Mouse (Mus musculus) embryonic facial prominence, embryonic 13.5 days (tissue): ENCODE results near the gene 4921504E06Rik. TPM values are rescaled to one million over a fixed set of nuclear protein-coding genes. Genes with fewer than 3 reads are reported as not detected.

Experiments
- ATAC-seq: fragments of 200-750 bp; cut with Nextera tagmentation; 2 replicates; pipeline ENCODE4 v1.8.0; 2017; ENCODE audit warnings: low read depth; ENCODE audit not compliant: insufficient number of reproducible peaks, insufficient read depth, low FRiP score, low TSS enrichment
- H3K27ac ChIP-seq: fragments of 300-500 bp; sonication (generic); 2 replicates; pipeline ENCODE4 v1.5.1; 2015; ENCODE audit warnings: moderate library complexity, mild to moderate bottlenecking, inconsistent platforms
- H3K27me3 ChIP-seq: fragments of 300-500 bp; sonication (generic); 2 replicates; pipeline ENCODE4 v1.6.1; 2015; ENCODE audit warnings: mild to moderate bottlenecking, inconsistent platforms
- H3K36me3 ChIP-seq: fragments of 300-500 bp; sonication (generic); 2 replicates; pipeline ENCODE4 v1.6.1; 2015; ENCODE audit warnings: mild to moderate bottlenecking, inconsistent platforms
- H3K4me1 ChIP-seq: fragments of 300-500 bp; sonication (generic); 2 replicates; pipeline ENCODE4 v1.6.1; 2015; ENCODE audit warnings: inconsistent platforms
- H3K4me2 ChIP-seq: fragments of 300-500 bp; sonication (generic); 2 replicates; pipeline ENCODE4 v1.6.1; 2015; ENCODE audit warnings: moderate library complexity, mild to moderate bottlenecking, inconsistent platforms
- H3K4me3 ChIP-seq: fragments of 300-500 bp; sonication (generic); 2 replicates; pipeline ENCODE4 v1.5.1; 2015; ENCODE audit warnings: mild to moderate bottlenecking, inconsistent platforms
- H3K9ac ChIP-seq: fragments of 300-500 bp; sonication (generic); 2 replicates; pipeline ENCODE4 v1.6.1; 2015; ENCODE audit warnings: mild to moderate bottlenecking, inconsistent platforms
- H3K9me3 ChIP-seq: fragments of 300-500 bp; sonication (generic); 2 replicates; pipeline ENCODE4 v1.6.1; 2016; ENCODE audit warnings: inconsistent platforms
- WGBS: fragments of 180-500 bp; shearing (Covaris S2); methylation state at CpG from one replicate; pipeline ENCODE4 v1.1.7; 2015; ENCODE audit warnings: mixed read lengths; 5-methylcytosine and 5-hydroxymethylcytosine counted together
- polyA plus RNA-seq: library from polyadenylated mRNA; unstranded; fragments of >200 nt; fragmentation: Nextera tagmentation; extraction: Ambion mirVana; gene quantifications from 2 replicates; pipeline ENCODE4 v1.2.1, GENCODE M21; 2015

4921504E06Rik gene
- polyA plus RNA-seq, 1 experiment from 2014 or later = not detected

DNA sequence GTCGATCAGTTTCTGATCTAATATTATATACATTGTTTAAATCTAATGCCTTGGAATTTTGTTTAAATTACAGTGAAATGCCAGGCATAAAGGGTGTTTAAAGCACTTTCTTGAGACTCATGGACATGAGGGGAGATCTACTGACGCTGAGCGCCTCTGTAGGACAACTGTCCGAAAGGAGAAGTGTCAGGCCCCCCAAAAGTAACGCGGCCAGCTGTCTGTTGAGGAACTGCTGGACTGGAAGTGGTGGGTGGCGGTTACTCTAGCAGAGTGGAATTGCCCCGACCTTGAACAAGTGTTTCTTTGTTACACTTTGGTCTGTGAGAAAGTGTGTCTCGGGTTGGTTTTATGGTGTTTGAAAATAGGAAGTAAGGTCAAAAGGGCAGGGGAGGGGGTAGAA, 109.4 kb downstream of the 4921504E06Rik start:
- Histone ChIP-seq H3K4me2 (no peak overlapping the region), H3K27ac (no peak overlapping the region), H3K4me3 (no peak overlapping the region), H3K27me3 (peaks cover 94% of the 10 kb centered on the region), H3K9me3 (no peaks in the 10 kb centered on the region), H3K36me3 (no peaks in the 10 kb centered on the region), H3K9ac (no peak overlapping the region), H3K4me1 (peaks cover 23% of the 10 kb centered on the region)
- WGBS = 2% methylated on average over 9 of the region's 9 CpGs
- ATAC-seq = no peak

DNA sequence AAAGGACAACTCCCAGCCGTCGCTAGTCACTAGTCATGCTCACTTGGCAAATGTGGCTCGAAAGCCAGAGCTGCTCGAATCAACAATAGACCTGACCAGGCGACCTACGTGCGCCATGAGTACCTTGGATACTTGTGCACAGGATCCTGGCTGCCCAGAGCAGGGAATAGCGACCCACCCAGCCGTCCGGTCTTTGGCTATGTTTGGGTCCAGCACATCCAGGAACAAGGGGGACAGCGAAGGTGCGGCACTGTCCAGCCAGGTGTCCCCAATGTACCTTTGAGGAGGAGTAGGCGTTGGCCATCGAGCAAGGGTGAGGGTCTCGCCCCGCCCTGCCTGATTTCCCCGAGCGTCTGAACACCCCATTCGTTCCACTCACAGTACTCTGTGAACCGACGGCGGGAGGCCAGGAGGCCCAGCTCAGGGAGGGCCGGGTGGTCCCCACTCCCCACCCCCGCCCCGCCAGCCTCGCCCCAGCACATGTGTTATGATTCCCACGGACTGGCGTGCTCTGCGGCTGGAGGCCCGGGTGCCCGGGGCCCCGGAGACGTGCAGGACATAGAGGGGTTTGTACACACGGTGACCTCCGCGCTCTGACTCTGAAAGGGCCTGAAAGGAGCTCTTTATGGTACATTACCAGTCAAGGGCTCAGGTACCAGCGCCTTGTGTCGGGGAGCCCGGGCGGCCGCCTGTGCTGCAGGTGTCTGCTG, 121.9 kb downstream of the 4921504E06Rik start:
- ATAC-seq = no peak
- Histone ChIP-seq H3K9me3 (no peaks in the 10 kb centered on the region), H3K36me3 (no peaks in the 10 kb centered on the region), H3K27ac (no peak overlapping the region), H3K4me2 (peak overlapping the region; percentile 14; the same call in 1 of the 2 replicates), H3K9ac (no peak overlapping the region), H3K4me3 (peak overlapping the region; percentile 7; the same call in 1 of the 2 replicates), H3K4me1 (peaks cover 20% of the 10 kb centered on the region), H3K27me3 (peaks cover 95% of the 10 kb centered on the region)
- WGBS = 1% methylated on average over 41 of the region's 41 CpGs

- H3K9ac ChIP-seq = no peak overlapping the region
- H3K4me2 ChIP-seq = peak overlapping the region; percentile 37
- under 1% methylated on average over 18 of the region's 18 CpGs for WGBS
- peak overlapping the region; percentile 20; the same call in 1 of the 2 replicates for H3K4me3 ChIP-seq
- no peaks in the 10 kb centered on the region for H3K36me3 ChIP-seq
- no peaks in the 10 kb centered on the region for H3K9me3 ChIP-seq
- H3K27ac ChIP-seq = no peak overlapping the region
- peaks cover 20% of the 10 kb centered on the region for H3K4me1 ChIP-seq
- no peak for ATAC-seq
- H3K27me3 ChIP-seq = peaks cover 96% of the 10 kb centered on the region
Measured at GRCm38 (mm10) chr2:19431186-19431585, 122.5 kb downstream of the 4921504E06Rik start.

GRCm38 (mm10) chr2:19430746-19431145, 123.0 kb downstream of the 4921504E06Rik start:
- Histone ChIP-seq H3K27me3 (peaks cover 93% of the 10 kb centered on the region), H3K9ac (no peak overlapping the region), H3K4me1 (peaks cover 20% of the 10 kb centered on the region), H3K4me2 (peak overlapping the region; percentile 37), H3K9me3 (no peaks in the 10 kb centered on the region), H3K36me3 (no peaks in the 10 kb centered on the region), H3K4me3 (peak overlapping the region; percentile 20; the same call in 1 of the 2 replicates), H3K27ac (no peak overlapping the region)
- under 1% methylated on average over 33 of the region's 33 CpGs for WGBS
- no peak for ATAC-seq

- H3K36me3 ChIP-seq = no peaks in the 10 kb centered on the region
- peaks cover 93% of the 10 kb centered on the region for H3K27me3 ChIP-seq
- no peak overlapping the region for H3K4me2 ChIP-seq
- H3K4me1 ChIP-seq = peaks cover 20% of the 10 kb centered on the region
- 3% methylated on average over 31 of the region's 31 CpGs for WGBS
- no peak for ATAC-seq
- no peaks in the 10 kb centered on the region for H3K9me3 ChIP-seq
- H3K4me3 ChIP-seq = no peak overlapping the region
- H3K9ac ChIP-seq = no peak overlapping the region
- no peak overlapping the region for H3K27ac ChIP-seq
Measured at GRCm38 (mm10) chr2:19429691-19430690, 123.7 kb downstream of the 4921504E06Rik start.

DNA sequence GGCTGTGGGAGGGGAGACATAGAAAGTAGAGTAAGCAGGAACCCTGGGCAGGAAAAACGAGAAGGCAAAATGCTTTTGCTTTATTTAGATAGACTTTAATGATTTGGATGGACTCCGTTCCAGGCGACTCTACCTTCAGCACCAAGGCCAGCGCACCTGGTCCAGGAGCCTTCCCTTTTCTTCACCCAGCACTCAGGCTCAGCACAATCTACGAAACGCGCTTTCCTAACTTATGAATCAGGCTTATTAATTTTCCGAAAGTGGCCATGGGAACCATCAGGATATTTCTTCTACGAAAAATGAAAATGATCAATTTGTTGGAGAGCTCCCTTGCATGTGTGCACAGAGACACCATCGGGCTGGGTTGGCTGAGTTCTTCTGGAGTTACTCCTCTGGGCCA, 124.7 kb downstream of the 4921504E06Rik start:
- no peak overlapping the region for H3K27ac ChIP-seq
- no peaks in the 10 kb centered on the region for H3K9me3 ChIP-seq
- H3K4me2 ChIP-seq = no peak overlapping the region
- no peak overlapping the region for H3K4me3 ChIP-seq
- H3K4me1 ChIP-seq = peaks cover 20% of the 10 kb centered on the region
- no peaks in the 10 kb centered on the region for H3K36me3 ChIP-seq
- no peak for ATAC-seq
- 2% methylated on average over 10 of the region's 10 CpGs for WGBS
- H3K9ac ChIP-seq = no peak overlapping the region
- H3K27me3 ChIP-seq = peaks cover 93% of the 10 kb centered on the region

DNA sequence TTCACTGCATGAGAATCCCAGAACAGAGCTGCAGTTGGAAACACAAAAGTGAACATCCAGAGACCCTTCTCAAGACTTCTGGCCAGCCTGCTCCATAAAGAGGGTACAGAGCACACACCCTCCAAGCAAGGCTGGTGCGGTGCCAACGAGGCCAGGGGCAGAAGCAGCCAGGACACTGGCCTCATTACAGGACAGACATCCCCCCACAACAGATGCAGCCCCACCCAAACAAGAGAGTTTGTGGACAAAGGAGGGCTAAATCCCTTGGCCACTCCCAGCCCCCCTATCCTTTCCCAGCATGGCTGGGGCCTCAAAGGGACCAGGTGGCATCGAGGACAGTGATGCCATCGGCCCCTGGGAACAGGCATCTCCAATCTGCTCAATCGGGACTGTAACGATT, 130.6 kb downstream of the 4921504E06Rik start:
- WGBS = 71% methylated on average over 6 of the region's 6 CpGs
- Histone ChIP-seq H3K4me1 (no peaks in the 10 kb centered on the region), H3K27me3 (peaks cover 64% of the 10 kb centered on the region), H3K4me3 (no peak overlapping the region), H3K27ac (no peak overlapping the region), H3K9ac (no peak overlapping the region), H3K36me3 (no peaks in the 10 kb centered on the region), H3K9me3 (no peaks in the 10 kb centered on the region), H3K4me2 (no peak overlapping the region)
- ATAC-seq = no peak

- no peak overlapping the region for H3K4me3 ChIP-seq
Measured at GRCm38 (mm10) chr2:19422226-19422625, 131.5 kb downstream of the 4921504E06Rik start.

DNA sequence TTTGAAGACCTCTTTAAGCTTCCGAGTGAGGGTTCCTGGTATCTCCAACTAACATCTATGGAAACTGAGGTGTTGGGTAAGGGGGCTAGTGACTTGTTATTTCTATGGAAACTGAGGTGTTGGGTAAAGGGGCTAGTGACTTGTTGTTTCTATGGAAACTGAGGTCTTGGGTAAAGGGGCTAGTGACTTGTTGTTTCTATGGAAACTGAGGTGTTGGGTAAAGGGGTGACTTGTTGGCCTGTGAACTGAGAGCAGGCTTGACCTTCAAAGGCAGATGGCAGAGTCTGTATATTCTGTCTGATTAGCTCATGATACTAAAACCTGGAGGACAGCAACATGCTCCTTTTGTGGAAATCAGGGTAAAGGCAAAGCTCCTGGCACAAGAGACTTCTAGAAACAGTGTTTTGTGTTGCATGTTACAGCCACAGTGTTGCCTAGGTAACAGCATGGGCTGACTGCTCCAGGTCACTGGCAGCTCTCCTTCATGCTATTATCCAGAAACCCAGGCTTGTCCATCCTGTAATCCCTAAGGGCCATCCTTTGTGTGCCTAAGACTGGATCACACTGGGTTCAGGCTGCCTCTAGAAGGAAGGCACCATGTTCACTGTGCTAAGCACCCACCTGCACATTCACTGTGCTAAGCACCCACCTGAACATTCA, 133.9 kb downstream of the 4921504E06Rik start:
- H3K9me3 ChIP-seq = no peaks in the 10 kb centered on the region
- no peak for ATAC-seq
- H3K36me3 ChIP-seq = no peaks in the 10 kb centered on the region
- H3K4me3 ChIP-seq = no peak overlapping the region
- H3K27me3 ChIP-seq = peaks cover 57% of the 10 kb centered on the region
- no peaks in the 10 kb centered on the region for H3K4me1 ChIP-seq
- WGBS = 79% methylated on average over 1 of the region's 1 CpGs
- no peak overlapping the region for H3K27ac ChIP-seq
- no peak overlapping the region for H3K4me2 ChIP-seq
- no peak overlapping the region for H3K9ac ChIP-seq

More at GRCm38 (mm10) chr2:19422226-19422625, 131.5 kb downstream of the 4921504E06Rik start:
- no peaks in the 10 kb centered on the region for H3K9me3 ChIP-seq
- H3K4me2 ChIP-seq = no peak overlapping the region
- H3K36me3 ChIP-seq = no peaks in the 10 kb centered on the region
- H3K27me3 ChIP-seq = peaks cover 63% of the 10 kb centered on the region
- H3K4me1 ChIP-seq = no peaks in the 10 kb centered on the region
- no peak for ATAC-seq
- no peak overlapping the region for H3K27ac ChIP-seq
- no peak overlapping the region for H3K9ac ChIP-seq

DNA sequence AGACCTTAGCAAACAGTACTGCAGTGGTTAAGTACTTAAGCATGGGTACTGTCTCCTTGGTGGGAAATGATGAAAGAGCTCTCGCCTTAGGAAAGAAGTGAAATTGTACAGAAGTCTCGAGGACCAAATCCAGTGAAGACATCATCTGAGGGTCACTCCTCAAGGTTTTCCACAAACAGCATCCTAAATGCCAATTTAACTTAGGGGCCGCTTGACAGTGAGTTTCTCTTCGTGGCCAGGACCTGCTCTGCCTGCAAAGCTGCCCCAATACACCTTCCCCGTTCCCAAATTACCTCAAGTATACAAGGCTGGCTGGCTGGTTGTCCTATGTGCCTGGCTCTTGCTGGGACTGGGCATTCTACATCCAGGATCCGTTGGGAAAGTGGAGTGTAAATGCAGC, 137.6 kb downstream of the 4921504E06Rik start:
- ATAC-seq = no peak
- Histone ChIP-seq H3K9me3 (no peaks in the 10 kb centered on the region), H3K27me3 (peaks cover 25% of the 10 kb centered on the region), H3K9ac (no peak overlapping the region), H3K4me2 (no peak overlapping the region), H3K36me3 (no peaks in the 10 kb centered on the region), H3K4me3 (no peak overlapping the region), H3K4me1 (no peaks in the 10 kb centered on the region), H3K27ac (no peak overlapping the region)
- WGBS = 63% methylated on average over 6 of the region's 6 CpGs

DNA sequence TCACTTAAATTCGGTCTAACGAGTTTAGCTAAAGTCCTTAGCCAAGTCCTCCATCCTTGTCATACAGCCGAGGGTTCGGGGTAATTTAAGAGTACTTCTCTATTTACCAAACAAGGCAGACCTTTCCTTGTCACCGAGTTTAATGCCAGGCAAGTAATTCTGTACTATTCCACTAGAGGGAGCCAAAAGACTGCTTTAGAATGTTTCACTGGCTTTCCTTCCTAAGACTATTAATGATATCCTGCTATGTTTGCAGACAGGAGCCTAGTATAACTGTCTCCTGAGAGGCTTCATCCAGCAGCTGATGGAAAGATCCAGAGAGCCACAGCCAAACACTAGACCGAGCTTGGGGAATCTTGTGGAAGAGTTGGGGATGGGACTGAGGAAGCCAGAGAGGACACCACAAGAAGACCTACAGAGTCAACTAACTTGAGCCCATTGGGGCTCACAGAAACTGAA, 138.6 kb downstream of the 4921504E06Rik start:
- H3K4me1 ChIP-seq = no peaks in the 10 kb centered on the region
- WGBS = 4% methylated on average over 6 of the region's 6 CpGs
- no peak for ATAC-seq
- H3K27ac ChIP-seq = no peak overlapping the region
- H3K9me3 ChIP-seq = no peaks in the 10 kb centered on the region
- H3K36me3 ChIP-seq = no peaks in the 10 kb centered on the region
- peak overlapping the region; percentile 44; the same call in 1 of the 2 replicates for H3K9ac ChIP-seq
- peak overlapping the region; percentile 26 for H3K4me3 ChIP-seq
- H3K27me3 ChIP-seq = peaks cover 25% of the 10 kb centered on the region
- H3K4me2 ChIP-seq = peak overlapping the region; percentile 54
